8 mouse cellular contexts compared by ENCODE assay signal in genomic region chr13:23739069-23739921, GRCm38 (mm10). TPM values are rescaled to one million over a fixed set of nuclear protein-coding genes. Genes with fewer than 3 reads are reported as not detected.
DNase-seq lines count a peak whose midpoint lies in the region; ATAC-seq and TF ChIP-seq lines count a peak whose summit lies in the region.

No protein-coding gene starts in this region.

- peak; percentile 99 for DNase-seq in ZHBTc4 (ENCODE audit: low read depth, low spot score)
- DNase-seq in gastrocnemius, adult 2 months: peak; percentile 95
- peak; percentile 97 for DNase-seq in hindbrain, postnatal 0 days (ENCODE audit: low spot score)
- DNase-seq in left cerebral cortex, adult 18-20 months (ENCODE audit: low spot score in 2 of 2): peak; percentile 87 to 94
- peak; percentile 93 to 95 for DNase-seq in lung, postnatal 4 days
- peak; percentile 95 for DNase-seq in retina, postnatal 1 day
- peak; percentile 79 to 95 for DNase-seq in urinary bladder, adult 18-20 months (ENCODE audit: low spot score in 2 of 2)

- ATAC-seq in common myeloid progenitor, adult 5-6 weeks (replicated peaks; ENCODE audit: low read depth, poor library complexity, severe bottlenecking): peak; percentile 70
- ATAC-seq in hindbrain, postnatal 0 days: peak; percentile 93

- under 1% methylated on average over 39 of the region's 39 CpGs for WGBS in hindbrain, postnatal 0 days

- TF ChIP-seq CTCF in gastrocnemius, adult 2 months (IDR thresholded peaks at IDR 0.05): no peak
- no peak for TF ChIP-seq CTCF in hindbrain, postnatal 0 days (IDR thresholded peaks at IDR 0.05; ENCODE audit: low read depth)

- no peaks in the 10 kb centered on the region for H3K27me3 ChIP-seq in hindbrain, postnatal 0 days (ENCODE audit: insufficient read depth, low read length)

- H3K4me1 ChIP-seq in hindbrain, postnatal 0 days (ENCODE audit: insufficient read depth, low read length): peaks cover 6% of the 10 kb centered on the region; the same call in 1 of the 2 replicates

- intact Hi-C loops in gastrocnemius, adult 2 months (cut with DNase I): loop anchor here (2.0 to 10.0 kb wide), 4 partner anchors 54 to 307 kb away; partner anchors contain the start of genes Hist1h1e, Hist1h2ac, Hist1h2bc and Hist1h3e

- peak overlapping the region; percentile 96 for H3K27ac ChIP-seq in gastrocnemius, adult 2 months
- peak overlapping the region; percentile 94 for H3K27ac ChIP-seq in hindbrain, postnatal 0 days

- H3K4me3 ChIP-seq in gastrocnemius, adult 2 months: peak overlapping the region; percentile 96
- H3K4me3 ChIP-seq in hindbrain, postnatal 0 days (ENCODE audit: low read length): peak overlapping the region; percentile 52

- peak overlapping the region; percentile 98 for H3K4me2 ChIP-seq in hindbrain, postnatal 0 days (ENCODE audit: low read depth, low read length)

- no peaks in the 10 kb centered on the region for H3K9me3 ChIP-seq in hindbrain, postnatal 0 days (ENCODE audit: low read length)

- peak overlapping the region; percentile 74 for H3K9ac ChIP-seq in hindbrain, postnatal 0 days (replicated peaks; ENCODE audit: low read length)

- H3K36me3 ChIP-seq in hindbrain, postnatal 0 days (ENCODE audit: insufficient read depth, low read length): no peaks in the 10 kb centered on the region

RNA-seq across cellular contexts. Expression of gene Hist1h1c, which starts 0.7 kb away (rescaled TPM):
- 753 and 796 TPM in 2 replicates for total RNA-seq in common myeloid progenitor, adult 5-6 weeks (2017)
- total RNA-seq in gastrocnemius, adult 2 months (2021): 100 to 1,000 TPM; 135 to 164 TPM
- total RNA-seq in hindbrain, postnatal 0 days (2014; rRNA removed): 508 and 626 TPM in 2 replicates
- 31.4 and 35.4 TPM in 2 replicates for polyA plus RNA-seq in hindbrain, postnatal 0 days (2015; fragmentation: Nextera tagmentation; extraction: Ambion mirVana)
- 10 to 100 TPM; 55.8 to 61.1 TPM for total RNA-seq in left cerebral cortex, adult 18-20 months (2021)

RNA-seq across cellular contexts. Expression of gene Hist1h3c, which starts 6.1 kb away (rescaled TPM):
- 801 and 823 TPM in 2 replicates for total RNA-seq in common myeloid progenitor, adult 5-6 weeks (2017)
- total RNA-seq in gastrocnemius, adult 2 months (2021): not detected
- total RNA-seq in hindbrain, postnatal 0 days (2014; rRNA removed): 1,362 and 1,480 TPM in 2 replicates
- 1.6 and 2.1 TPM in 2 replicates for polyA plus RNA-seq in hindbrain, postnatal 0 days (2015; fragmentation: Nextera tagmentation; extraction: Ambion mirVana)
- total RNA-seq in left cerebral cortex, adult 18-20 months (2021): not detected

RNA-seq across cellular contexts. Expression of gene Hist1h2bb, which starts 7.2 kb away (rescaled TPM):
- total RNA-seq in common myeloid progenitor, adult 5-6 weeks (2017): 2,989 and 3,536 TPM in 2 replicates
- total RNA-seq in gastrocnemius, adult 2 months (2021): 1 to 10 TPM; 1.1 to 2.3 TPM
- 1,454 and 1,759 TPM in 2 replicates for total RNA-seq in hindbrain, postnatal 0 days (2014; rRNA removed)
- 0.49 and 0.55 TPM in 2 replicates for polyA plus RNA-seq in hindbrain, postnatal 0 days (2015; fragmentation: Nextera tagmentation; extraction: Ambion mirVana)
- 10 to 100 TPM; 17.8 to 19.6 TPM for total RNA-seq in left cerebral cortex, adult 18-20 months (2021)

RNA-seq across cellular contexts. Expression of gene Hist1h2ab, which starts 11.6 kb away (rescaled TPM):
- total RNA-seq in common myeloid progenitor, adult 5-6 weeks (2017): 2,765 and 2,805 TPM in 2 replicates
- 1 to 10 TPM in 1 of 2 experiments, not detected in 1; 1.9 TPM for total RNA-seq in gastrocnemius, adult 2 months (2021)
- total RNA-seq in hindbrain, postnatal 0 days (2014; rRNA removed): 349 and 438 TPM in 2 replicates
- polyA plus RNA-seq in hindbrain, postnatal 0 days (2015; fragmentation: Nextera tagmentation; extraction: Ambion mirVana): 7.4 and 10.4 TPM in 2 replicates
- total RNA-seq in left cerebral cortex, adult 18-20 months (2021): 10 to 100 TPM; 17.2 to 22.5 TPM

RNA-seq across cellular contexts. Expression of gene Hist1h3b, which starts 12.8 kb away (rescaled TPM):
- 689 and 718 TPM in 2 replicates for total RNA-seq in common myeloid progenitor, adult 5-6 weeks (2017)
- 1 to 10 TPM; 1.6 to 1.8 TPM for total RNA-seq in gastrocnemius, adult 2 months (2021)
- total RNA-seq in hindbrain, postnatal 0 days (2014; rRNA removed): 956 and 1,079 TPM in 2 replicates
- 2.6 and 3.2 TPM in 2 replicates for polyA plus RNA-seq in hindbrain, postnatal 0 days (2015; fragmentation: Nextera tagmentation; extraction: Ambion mirVana)
- total RNA-seq in left cerebral cortex, adult 18-20 months (2021): 1 to 10 TPM; 4.3 to 9.9 TPM

Comparison
In these comparisons a context has a peak if more than half of its experiments do, and no peak if none do; other contexts are left out.
1. Peak in every context shown above with its lines: DNase-seq, ATAC-seq, H3K4me3 ChIP-seq and H3K27ac ChIP-seq.
2. RNA of gene Hist1h3c, which starts 6.1 kb away (total RNA-seq): 1,362 to 1,480 TPM in hindbrain, postnatal 0 days and 801 to 823 TPM in common myeloid progenitor, adult 5-6 weeks; not detected in gastrocnemius, adult 2 months and not detected in left cerebral cortex, adult 18-20 months; every median in the first group is over 100 times any median in the second.
3. RNA of gene Hist1h2bb, which starts 7.2 kb away (total RNA-seq): 2,989 to 3,536 TPM in common myeloid progenitor, adult 5-6 weeks and 1,454 to 1,759 TPM in hindbrain, postnatal 0 days; 17.8 to 19.6 TPM in left cerebral cortex, adult 18-20 months and 1.1 to 2.3 TPM in gastrocnemius, adult 2 months; every median in the first group is over 10 times any median in the second.